Mouse (Mus musculus): Measurements from ENCODE around the gene Flrt2. TPM values are rescaled to one million over a fixed set of nuclear protein-coding genes. Genes with fewer than 3 reads are reported as not detected.

Gene Flrt2
- polyA plus RNA-seq, 1 experiment, result 1.1 TPM

DNA sequence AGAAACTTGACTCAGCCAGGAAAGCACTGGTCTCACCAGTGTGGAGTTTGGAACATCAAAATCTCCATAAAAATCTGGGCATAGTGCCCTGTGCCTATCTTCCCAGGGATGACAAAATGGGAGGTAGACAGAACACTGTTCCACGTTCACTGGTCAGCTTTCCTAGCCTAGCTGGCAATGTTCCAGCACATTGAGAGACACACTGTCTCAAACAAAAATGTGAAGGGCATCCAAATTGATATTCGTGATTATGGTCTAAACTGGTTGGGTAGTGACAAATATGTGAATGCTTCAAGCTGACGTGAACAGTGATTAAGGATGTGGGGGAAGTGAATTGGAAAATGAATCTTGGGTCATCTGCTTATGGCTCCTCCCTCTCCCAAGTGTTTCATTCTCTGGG is 78.2 kb downstream of the Flrt2 start:
- Histone ChIP-seq H3K4me3 (ENCODE audit: control insufficient read depth, insufficient read depth, low read length) (no peak overlapping the region), H3K27ac (ENCODE audit: control insufficient read depth, insufficient read depth, low read length) (no peak overlapping the region), H3K36me3 (ENCODE audit: control insufficient read depth, insufficient read depth, low read length) (no peaks in the 10 kb centered on the region), H3K27me3 (ENCODE audit: control insufficient read depth, insufficient read depth, low read length) (no peaks in the 10 kb centered on the region), H3K4me1 (replicated peaks; ENCODE audit: control insufficient read depth, insufficient read depth, low read length) (no peaks in the 10 kb centered on the region)
- WGBS, result 90% methylated on average over 3 of the region's 3 CpGs
- no peak for TF ChIP-seq CTCF (IDR thresholded peaks at IDR 0.05; ENCODE audit: borderline replicate concordance, control insufficient read depth, extremely low read depth, insufficient read depth, low read length, poor library complexity)
- no peak for TF ChIP-seq POLR2A (IDR thresholded peaks at IDR 0.05; ENCODE audit: control insufficient read depth, extremely low read depth, insufficient read depth, low read length, poor library complexity)
- DNase-seq, result no peak

DNA sequence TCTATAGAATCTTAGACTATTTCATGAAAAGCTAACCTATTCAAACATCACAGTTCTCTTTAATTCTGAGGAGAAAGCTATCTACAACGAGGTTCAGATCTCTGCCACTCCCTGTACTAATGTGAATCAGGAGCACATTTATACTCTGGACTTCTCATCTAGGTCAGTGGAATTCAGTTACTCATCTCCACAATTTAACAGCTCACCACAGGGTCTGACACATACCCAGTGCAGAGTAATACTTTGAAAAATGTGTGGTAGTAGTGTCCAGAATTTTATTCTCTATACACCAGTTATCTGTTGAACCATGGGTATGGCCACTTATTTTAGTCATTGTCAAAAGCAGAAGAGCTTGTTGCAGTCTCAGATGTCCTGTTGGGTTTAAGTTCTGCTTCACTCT is 98.1 kb downstream of the Flrt2 start:
- DNase-seq, result no peak
- Histone ChIP-seq H3K4me3 (ENCODE audit: control insufficient read depth, insufficient read depth, low read length) (no peak overlapping the region), H3K36me3 (ENCODE audit: control insufficient read depth, insufficient read depth, low read length) (no peaks in the 10 kb centered on the region), H3K27me3 (ENCODE audit: control insufficient read depth, insufficient read depth, low read length) (no peaks in the 10 kb centered on the region), H3K4me1 (replicated peaks; ENCODE audit: control insufficient read depth, insufficient read depth, low read length) (no peaks in the 10 kb centered on the region), H3K27ac (ENCODE audit: control insufficient read depth, insufficient read depth, low read length) (no peak overlapping the region)
- TF ChIP-seq POLR2A (IDR thresholded peaks at IDR 0.05; ENCODE audit: control insufficient read depth, extremely low read depth, insufficient read depth, low read length, poor library complexity), result no peak
- TF ChIP-seq CTCF (IDR thresholded peaks at IDR 0.05; ENCODE audit: borderline replicate concordance, control insufficient read depth, extremely low read depth, insufficient read depth, low read length, poor library complexity), result no peak
- 74% methylated on average over 1 of the region's 1 CpGs for WGBS

DNA sequence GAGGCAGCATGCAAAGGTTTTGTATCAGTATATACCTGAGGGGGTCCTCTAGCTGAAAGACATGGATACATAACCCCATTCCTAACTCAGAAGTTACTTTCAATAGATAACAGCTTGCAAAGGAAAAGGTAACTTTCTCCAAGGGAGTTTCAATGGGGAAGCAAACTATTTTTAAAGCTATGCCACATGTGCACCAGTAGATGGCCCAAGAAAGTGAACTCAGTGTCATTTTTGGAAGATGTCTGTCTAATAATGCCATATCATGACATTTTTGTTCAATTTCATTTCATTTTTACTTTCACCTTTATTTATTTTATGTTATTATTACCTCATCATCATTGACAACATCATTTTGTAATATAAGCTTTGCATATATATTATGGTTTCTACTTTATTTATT is 124.6 kb downstream of the Flrt2 start:
- H3K27ac ChIP-seq (ENCODE audit: control insufficient read depth, insufficient read depth, low read length), result no peak overlapping the region
- H3K4me3 ChIP-seq (ENCODE audit: control insufficient read depth, insufficient read depth, low read length), result no peak overlapping the region
- no peaks in the 10 kb centered on the region for H3K36me3 ChIP-seq (ENCODE audit: control insufficient read depth, insufficient read depth, low read length)
- DNase-seq, result no peak
- TF ChIP-seq POLR2A (IDR thresholded peaks at IDR 0.05; ENCODE audit: control insufficient read depth, extremely low read depth, insufficient read depth, low read length, poor library complexity), result no peak
- no peak for TF ChIP-seq CTCF (IDR thresholded peaks at IDR 0.05; ENCODE audit: borderline replicate concordance, control insufficient read depth, extremely low read depth, insufficient read depth, low read length, poor library complexity)
- H3K27me3 ChIP-seq (ENCODE audit: control insufficient read depth, insufficient read depth, low read length), result no peaks in the 10 kb centered on the region
- H3K4me1 ChIP-seq (replicated peaks; ENCODE audit: control insufficient read depth, insufficient read depth, low read length), result no peaks in the 10 kb centered on the region

Data from thymus, adult 2 months (tissue).